Mouse (Mus musculus) erythroblast, embryonic 14.5 days (primary cell): Measurements from ENCODE around the gene Rnaseh1.

Source experiments
- GATA1 ChIP-seq: IDR thresholded peaks from 2 replicates; pipeline ENCODE4 v1.6.1; 2012; ENCODE audit warnings: low read length, inconsistent platforms, mixed read lengths
- TAL1 ChIP-seq: IDR thresholded peaks from 3 replicates; pipeline ENCODE4 v1.6.1; 2012; ENCODE audit warnings: low read length, inconsistent platforms, mixed read lengths

DNA sequence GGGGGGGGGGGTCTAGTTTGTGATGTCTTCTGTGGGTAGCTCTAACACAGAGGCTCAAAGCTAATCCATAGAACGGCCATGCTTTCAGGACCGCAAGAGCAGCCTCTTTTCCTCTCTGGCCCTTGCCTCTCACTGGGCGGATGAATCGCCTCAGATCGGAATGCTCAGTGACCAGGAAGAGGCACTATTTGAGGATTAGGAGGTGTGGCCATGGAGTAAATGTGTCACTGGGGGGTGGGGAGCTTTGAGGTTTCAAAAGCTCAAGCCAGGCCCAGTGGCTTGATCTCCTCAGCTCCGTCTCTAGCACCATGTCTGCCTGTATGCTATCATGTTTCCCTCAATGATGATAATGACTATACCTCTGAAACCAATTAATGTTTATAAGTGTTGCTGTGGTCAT, 39.6 kb downstream of the Rnaseh1 start:
- TF ChIP-seq GATA1, result no peak
- no peak for TF ChIP-seq TAL1
